Mouse (Mus musculus): ENCODE measurements around the gene Fam19a1. TPM values are rescaled to one million over a fixed set of nuclear protein-coding genes. Genes with fewer than 3 reads are reported as not detected.
"Not testable (repeated sequence)": the region's sequence is repeated elsewhere in the genome, so short reads cannot be mapped to it uniquely, and the experiment has no call there.

Gene Fam19a1
- total and polyA plus RNA-seq, 3 experiments, result 0.49 TPM; not detected in 2

GRCm38 (mm10) chr6:96165818-96166379 is 52.9 kb downstream of the Fam19a1 start, which contains the start of gene 1700123L14Rik:
TSS of gene 1700123L14Rik (minus strand) at chr6:96166243.
- H3K4me1 ChIP-seq (ENCODE audit: insufficient read depth, low read depth, low read length), result no peaks in the 10 kb centered on the region
- ATAC-seq (ENCODE audit: extremely low read depth, insufficient number of reproducible peaks, low FRiP score, poor library complexity, severe bottlenecking) (no peak), DNase-seq (ENCODE audit: low spot score) (no peak)
- H3K4me3 ChIP-seq (ENCODE audit: low read depth, low read length), result 0 out of 2 replicates have a peak within 1 kb of the TSS, but pooled peaks have one; percentile 32
- peaks cover 24% of the 10 kb centered on the region for H3K9me3 ChIP-seq (replicated peaks)
- H3K27me3 ChIP-seq (ENCODE audit: insufficient read depth, low read length), result no peaks in the 10 kb centered on the region
- TF ChIP-seq POLR2AphosphoS5 (IDR thresholded peaks at IDR 0.05; ENCODE audit: insufficient replicate concordance, low read depth, low read length) (no peak), GATA1 (IDR thresholded peaks at IDR 0.05; ENCODE audit: borderline replicate concordance, low read length) (no peak), CTCF (IDR thresholded peaks at IDR 0.05; ENCODE audit: low read depth, low read length) (no peak), GATA2 (IDR thresholded peaks at IDR 0.05; ENCODE audit: borderline replicate concordance, low read depth, low read length) (no peak)
- no peaks in the 10 kb centered on the region for H3K36me3 ChIP-seq (replicated peaks)

- peaks cover 24% of the 10 kb centered on the region for H3K9me3 ChIP-seq (replicated peaks)
- H3K27me3 ChIP-seq (ENCODE audit: insufficient read depth, low read length), result no peaks in the 10 kb centered on the region
- TF ChIP-seq GATA2 (IDR thresholded peaks at IDR 0.05; ENCODE audit: borderline replicate concordance, low read depth, low read length) (no peak), POLR2AphosphoS5 (IDR thresholded peaks at IDR 0.05; ENCODE audit: insufficient replicate concordance, low read depth, low read length) (no peak), TAL1 (conservative IDR thresholded peaks at IDR 0.05; ENCODE audit: low read depth, low read length) (no peak), CTCF (IDR thresholded peaks at IDR 0.05; ENCODE audit: low read depth, low read length) (no peak), GATA1 (IDR thresholded peaks at IDR 0.05; ENCODE audit: borderline replicate concordance, low read length) (no peak)
- H3K4me3 ChIP-seq (ENCODE audit: low read depth, low read length), result no peak overlapping the region
- no peak for DNase-seq (ENCODE audit: low spot score)
- no peaks in the 10 kb centered on the region for H3K36me3 ChIP-seq (replicated peaks)
- ATAC-seq (ENCODE audit: extremely low read depth, insufficient number of reproducible peaks, low FRiP score, poor library complexity, severe bottlenecking), result no peak
- no peaks in the 10 kb centered on the region for H3K4me1 ChIP-seq (ENCODE audit: insufficient read depth, low read depth, low read length)
Measured at GRCm38 (mm10) chr6:96167031-96167430, 54.1 kb downstream of the Fam19a1 start.

- DNase-seq (ENCODE audit: low spot score) (no peak), ATAC-seq (ENCODE audit: extremely low read depth, insufficient number of reproducible peaks, low FRiP score, poor library complexity, severe bottlenecking) (no peak)
- Histone ChIP-seq H3K27me3 (ENCODE audit: insufficient read depth, low read length) (no peaks in the 10 kb centered on the region), H3K36me3 (replicated peaks) (no peaks in the 10 kb centered on the region), H3K4me1 (ENCODE audit: insufficient read depth, low read depth, low read length) (no peaks in the 10 kb centered on the region), H3K4me3 (ENCODE audit: low read depth, low read length) (no peak overlapping the region), H3K9me3 (replicated peaks) (peaks cover 5% of the 10 kb centered on the region; the same call in 1 of the 2 replicates)
- TF ChIP-seq POLR2AphosphoS5 (IDR thresholded peaks at IDR 0.05; ENCODE audit: insufficient replicate concordance, low read depth, low read length) (no peak), GATA1 (IDR thresholded peaks at IDR 0.05; ENCODE audit: borderline replicate concordance, low read length) (no peak), GATA2 (IDR thresholded peaks at IDR 0.05; ENCODE audit: borderline replicate concordance, low read depth, low read length) (no peak), CTCF (IDR thresholded peaks at IDR 0.05; ENCODE audit: low read depth, low read length) (no peak), TAL1 (conservative IDR thresholded peaks at IDR 0.05; ENCODE audit: low read depth, low read length) (no peak)
Measured at GRCm38 (mm10) chr6:96173681-96174080, 60.7 kb downstream of the Fam19a1 start.

GRCm38 (mm10) chr6:96178530-96178929 is 65.6 kb downstream of the Fam19a1 start:
- Histone ChIP-seq H3K9me3 (replicated peaks) (peaks cover 3% of the 10 kb centered on the region; the same call in 1 of the 2 replicates), H3K27me3 (ENCODE audit: insufficient read depth, low read length) (no peaks in the 10 kb centered on the region), H3K36me3 (replicated peaks) (no peaks in the 10 kb centered on the region), H3K4me3 (ENCODE audit: low read depth, low read length) (no peak overlapping the region), H3K4me1 (ENCODE audit: insufficient read depth, low read depth, low read length) (no peaks in the 10 kb centered on the region)
- no peak for DNase-seq (ENCODE audit: low spot score)
- no peak for ATAC-seq (ENCODE audit: extremely low read depth, insufficient number of reproducible peaks, low FRiP score, poor library complexity, severe bottlenecking)
- TF ChIP-seq TAL1 (conservative IDR thresholded peaks at IDR 0.05; ENCODE audit: low read depth, low read length) (no peak), POLR2AphosphoS5 (IDR thresholded peaks at IDR 0.05; ENCODE audit: insufficient replicate concordance, low read depth, low read length) (no peak), GATA1 (IDR thresholded peaks at IDR 0.05; ENCODE audit: borderline replicate concordance, low read length) (no peak)

GRCm38 (mm10) chr6:96183392-96183791 is 70.4 kb downstream of the Fam19a1 start:
- Histone ChIP-seq H3K4me1 (ENCODE audit: insufficient read depth, low read depth, low read length) (no peaks in the 10 kb centered on the region), H3K9me3 (replicated peaks) (peaks cover 3% of the 10 kb centered on the region; the same call in 1 of the 2 replicates), H3K27me3 (ENCODE audit: insufficient read depth, low read length) (no peaks in the 10 kb centered on the region), H3K4me3 (ENCODE audit: low read depth, low read length) (no peak overlapping the region), H3K36me3 (replicated peaks) (no peaks in the 10 kb centered on the region)
- ATAC-seq (ENCODE audit: extremely low read depth, insufficient number of reproducible peaks, low FRiP score, poor library complexity, severe bottlenecking), result no peak
- no peak for DNase-seq (ENCODE audit: low spot score)
- no peak for TF ChIP-seq GATA1 (IDR thresholded peaks at IDR 0.05; ENCODE audit: borderline replicate concordance, low read length)
- TF ChIP-seq CTCF (IDR thresholded peaks at IDR 0.05; ENCODE audit: low read depth, low read length), result no peak
- TF ChIP-seq GATA2 (IDR thresholded peaks at IDR 0.05; ENCODE audit: borderline replicate concordance, low read depth, low read length), result no peak
- TF ChIP-seq POLR2AphosphoS5 (IDR thresholded peaks at IDR 0.05; ENCODE audit: insufficient replicate concordance, low read depth, low read length), result no peak
- no peak for TF ChIP-seq TAL1 (conservative IDR thresholded peaks at IDR 0.05; ENCODE audit: low read depth, low read length)

- ATAC-seq (ENCODE audit: extremely low read depth, insufficient number of reproducible peaks, low FRiP score, poor library complexity, severe bottlenecking) (no peak), DNase-seq (ENCODE audit: low spot score) (no peak)
- Histone ChIP-seq H3K4me3 (ENCODE audit: low read depth, low read length) (no peak overlapping the region), H3K9me3 (replicated peaks) (0 out of 2 replicates have a peak, but pooled peaks cover 6% of the 10 kb centered on the region), H3K27me3 (ENCODE audit: insufficient read depth, low read length) (no peaks in the 10 kb centered on the region), H3K4me1 (ENCODE audit: insufficient read depth, low read depth, low read length) (no peaks in the 10 kb centered on the region), H3K36me3 (replicated peaks) (no peaks in the 10 kb centered on the region)
- TF ChIP-seq GATA1 (IDR thresholded peaks at IDR 0.05; ENCODE audit: borderline replicate concordance, low read length) (no peak), POLR2AphosphoS5 (IDR thresholded peaks at IDR 0.05; ENCODE audit: insufficient replicate concordance, low read depth, low read length) (no peak)
Measured at GRCm38 (mm10) chr6:96186517-96186916, 73.6 kb downstream of the Fam19a1 start.

- not testable (repeated sequence) for H3K36me3 ChIP-seq (replicated peaks); H3K4me1 ChIP-seq (ENCODE audit: insufficient read depth, low read depth, low read length); H3K4me3 ChIP-seq (ENCODE audit: low read depth, low read length); H3K27me3 ChIP-seq (ENCODE audit: insufficient read depth, low read length); H3K9me3 ChIP-seq (replicated peaks); DNase-seq (ENCODE audit: low spot score); ATAC-seq (ENCODE audit: extremely low read depth, insufficient number of reproducible peaks, low FRiP score, poor library complexity, severe bottlenecking)
Measured at GRCm38 (mm10) chr6:96198991-96199390, 86.0 kb downstream of the Fam19a1 start.

All from G1E (cell line).